Mouse (Mus musculus) liver, postnatal 0 days (tissue): ENCODE results near the gene Echdc3.

Source experiments
- CTCF ChIP-seq: sonication (generic); IDR thresholded peaks from 2 replicates; pipeline ENCODE4 v1.5.1; 2016; ENCODE audit warnings: antibody characterized with exemption, low read depth
- EP300 ChIP-seq: IDR thresholded peaks from 2 replicates; pipeline ENCODE4 v1.6.1; 2016; ENCODE audit warnings: antibody characterized with exemption, low read depth, mild to moderate bottlenecking

DNA sequence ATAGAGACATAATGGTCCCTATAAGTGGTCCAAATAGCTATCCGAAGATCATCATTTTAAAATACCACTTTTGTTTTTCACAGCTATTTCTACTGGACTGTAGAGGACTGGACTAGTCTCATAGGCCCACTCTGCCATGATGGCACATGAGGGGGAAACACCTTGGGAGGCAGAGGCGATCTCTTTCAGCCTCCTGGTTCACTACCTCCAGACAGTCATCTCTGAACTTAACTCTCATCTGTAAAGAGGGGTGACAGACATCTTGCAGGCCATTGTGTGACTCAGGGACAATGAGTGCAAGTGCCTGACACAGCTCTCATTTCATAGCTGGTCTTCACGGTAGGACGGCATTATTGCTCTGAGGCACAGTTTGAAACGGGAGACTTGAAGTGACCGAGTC is 2.0 kb downstream of the Echdc3 start:
- TF ChIP-seq CTCF, result no peak
- no peak for TF ChIP-seq EP300
